Mouse (Mus musculus) frontal cortex, postnatal 14 days (tissue): ENCODE results near the gene Gm10643.

Experiments used
- DNase-seq, 2 experiments: peaks; one replicate each; pipeline ENCODE4 v3.0.0; 2022; ENCODE audit warnings: low spot score in 2 of 2

Gene Gm10643

DNA sequence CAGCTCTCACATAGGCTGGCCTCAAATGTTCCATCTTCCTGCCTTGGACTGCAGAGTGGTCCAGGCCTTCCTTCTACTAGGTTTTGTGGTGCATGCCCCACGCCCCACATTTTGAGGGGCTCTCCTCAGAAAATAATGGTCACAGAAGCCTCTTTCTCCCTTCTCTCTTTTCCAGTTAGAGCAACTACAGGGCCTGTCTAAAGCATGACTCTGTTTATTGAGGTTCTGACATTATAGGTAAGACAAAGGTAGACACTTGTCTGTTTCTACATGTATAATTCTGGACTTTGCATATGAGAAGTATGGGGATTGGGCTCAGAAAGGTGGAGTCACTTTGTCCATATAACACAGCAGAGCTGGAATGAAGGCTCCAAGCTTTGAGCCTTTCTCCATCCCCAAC lies at the start of gene Gm10643:
Gm10643 (minus strand) TSS at position 101 of the 400 bp plus-strand sequence.
- no peak for DNase-seq

DNA sequence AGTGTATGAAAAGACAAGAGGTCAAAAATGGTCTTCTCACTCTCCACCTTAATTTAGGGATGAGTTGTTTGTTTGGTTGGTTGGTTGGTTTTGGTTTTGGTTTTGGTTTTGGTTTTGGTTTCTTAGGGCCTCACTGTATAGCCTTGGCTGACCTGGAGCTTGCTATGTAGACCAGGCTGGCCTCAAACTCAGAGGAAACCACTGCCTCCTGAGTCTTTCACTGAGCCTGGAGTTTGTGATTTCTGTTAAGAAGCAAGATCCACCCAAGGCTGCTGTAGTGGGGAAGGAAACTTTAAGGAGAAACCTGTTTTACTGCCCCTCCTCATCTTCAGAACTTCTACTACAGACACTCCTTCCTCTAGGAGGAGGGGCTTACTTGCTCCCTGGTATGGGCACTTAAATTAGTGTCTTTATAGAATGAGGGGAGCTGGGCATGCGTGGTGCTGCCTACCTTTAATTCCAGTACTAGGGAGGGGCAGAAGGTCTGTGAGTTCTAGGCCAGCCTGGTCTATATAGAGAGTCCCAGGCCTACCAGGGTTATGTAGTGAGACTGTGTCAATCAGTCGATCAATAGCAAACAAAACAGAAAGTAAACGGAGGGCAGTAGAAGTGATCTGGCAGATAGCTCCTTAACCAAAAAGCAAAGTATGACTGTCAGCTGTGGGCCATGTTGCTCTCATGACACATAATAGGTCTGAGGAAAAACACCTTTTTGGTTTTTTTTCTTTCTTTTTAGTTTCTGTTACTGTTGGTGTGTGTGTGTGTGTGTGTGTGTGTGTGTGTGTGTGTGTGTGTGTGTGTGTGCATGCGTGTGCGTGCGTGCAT lies 41.5 kb upstream of the Gm10643 start:
- DNase-seq: no peak

DNA sequence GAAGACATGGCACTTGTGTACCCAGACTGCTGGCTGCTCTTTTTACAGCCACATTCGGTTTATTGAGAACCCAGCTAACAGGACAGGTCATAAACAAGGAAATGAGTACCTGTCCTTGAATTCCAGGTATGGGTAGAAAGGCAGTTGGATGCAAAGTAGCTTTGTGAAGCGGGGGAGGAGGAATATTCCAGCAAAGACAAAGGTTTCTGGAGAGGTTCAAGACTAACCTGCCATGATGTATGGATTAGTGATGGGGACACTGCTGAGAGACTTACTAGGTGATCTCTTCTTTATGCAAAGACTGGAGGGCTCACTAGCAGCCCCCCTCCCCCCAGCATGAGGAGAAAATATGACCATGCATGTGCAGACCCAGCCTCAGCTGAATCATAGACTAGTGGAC lies 40.7 kb upstream of the Gm10643 start:
- DNase-seq: no peak

- DNase-seq: peak; percentile 97
Measured at GRCm38 (mm10) chr8:84104697-84105609, 40.0 kb upstream of the Gm10643 start, which contains the start of gene Dcaf15. Dcaf15 (minus strand) TSS chr8:84104768.

GRCm38 (mm10) chr8:84104221-84104620 lies 39.3 kb upstream of the Gm10643 start:
- peak in 1 of 2 experiments; percentile 47 for DNase-seq

- no peak for DNase-seq
Measured at GRCm38 (mm10) chr8:84103601-84104000, 38.7 kb upstream of the Gm10643 start.

DNA sequence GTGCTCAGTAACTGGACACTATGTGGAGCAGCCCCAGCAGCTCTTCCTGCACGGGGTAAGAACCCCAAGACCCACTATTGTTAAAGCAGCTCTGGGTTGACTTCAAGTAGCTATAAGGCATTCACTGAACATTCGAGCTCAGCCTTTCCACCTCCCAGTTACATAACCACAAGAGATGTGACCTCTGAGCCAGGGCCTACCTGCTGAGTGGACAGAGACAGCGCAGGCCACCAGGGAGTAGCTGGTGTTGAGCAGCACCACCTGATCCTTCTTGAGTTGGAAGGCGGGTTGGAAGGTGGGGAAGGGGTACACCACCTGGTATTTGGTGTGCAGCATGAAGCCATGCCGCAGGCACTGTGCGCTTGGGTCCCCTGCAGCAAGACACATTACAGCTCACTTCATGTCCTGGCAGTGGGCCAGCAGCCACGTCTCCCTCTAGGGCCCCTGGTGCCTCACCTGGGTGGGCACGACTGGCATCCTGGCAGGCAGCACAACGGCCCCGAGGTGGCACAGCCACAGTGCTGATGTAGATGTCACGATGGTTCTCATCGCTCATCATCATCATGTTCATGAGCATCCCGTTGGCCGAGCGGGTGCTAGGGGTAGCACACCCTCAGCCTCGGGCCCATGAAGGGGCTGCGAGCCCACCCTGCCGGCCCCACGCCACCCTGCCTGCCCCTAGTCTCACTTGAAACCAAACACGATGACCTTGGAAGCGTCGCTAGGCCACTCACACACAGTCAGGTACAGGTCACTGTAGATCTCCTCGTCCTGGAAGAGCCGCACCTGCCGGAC lies 36.7 kb upstream of the Gm10643 start:
- DNase-seq: no peak

DNA sequence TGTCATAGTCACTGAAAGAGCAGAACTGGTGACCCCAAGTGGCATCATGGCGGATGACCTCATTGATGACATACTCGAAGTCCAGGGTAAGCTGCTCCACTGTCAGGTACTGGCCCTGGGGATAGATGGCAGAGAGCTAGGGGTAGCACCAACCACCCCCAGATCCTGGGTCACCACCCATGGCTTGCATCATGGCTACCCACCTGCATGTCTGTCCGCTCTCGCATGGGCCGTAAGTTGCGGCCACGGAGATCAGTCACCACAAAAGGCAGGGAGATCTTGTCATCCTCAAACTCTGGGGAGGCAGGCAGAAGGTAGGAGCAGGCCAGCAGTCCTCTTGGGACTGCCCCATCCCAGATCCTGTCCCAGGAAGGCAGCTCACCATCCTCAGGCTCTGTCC lies 33.4 kb upstream of the Gm10643 start:
- DNase-seq: no peak

GRCm38 (mm10) chr8:84096061-84096460 lies 31.1 kb upstream of the Gm10643 start:
- no peak for DNase-seq

DNA sequence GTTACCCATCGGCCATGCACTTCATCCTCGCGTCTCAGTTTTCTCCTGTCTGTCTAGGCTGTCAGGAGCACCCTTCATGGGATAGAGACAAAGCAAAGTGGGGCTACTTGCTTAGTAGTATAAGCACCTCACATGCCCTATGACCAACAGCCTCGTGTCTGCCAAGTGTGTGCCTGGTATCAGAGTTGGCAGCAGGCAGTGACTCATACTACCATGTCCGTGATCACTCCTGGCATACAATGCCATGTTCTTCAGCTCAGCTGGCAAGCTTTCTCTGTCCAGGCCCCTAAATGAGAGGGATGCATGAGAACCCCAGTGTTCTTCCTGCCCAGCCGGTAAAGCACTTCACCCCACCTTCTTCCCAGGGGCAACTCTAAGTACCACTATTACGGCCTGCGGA lies 25.6 kb upstream of the Gm10643 start:
- DNase-seq: no peak

- no peak for DNase-seq
Measured at GRCm38 (mm10) chr8:84089277-84089676, 24.3 kb upstream of the Gm10643 start.

GRCm38 (mm10) chr8:84087821-84088220 lies 22.9 kb upstream of the Gm10643 start:
- DNase-seq: no peak

GRCm38 (mm10) chr8:84087156-84087555 lies 22.2 kb upstream of the Gm10643 start:
- DNase-seq: no peak

GRCm38 (mm10) chr8:84084341-84085115 lies 19.6 kb upstream of the Gm10643 start:
- DNase-seq: no peak

DNA sequence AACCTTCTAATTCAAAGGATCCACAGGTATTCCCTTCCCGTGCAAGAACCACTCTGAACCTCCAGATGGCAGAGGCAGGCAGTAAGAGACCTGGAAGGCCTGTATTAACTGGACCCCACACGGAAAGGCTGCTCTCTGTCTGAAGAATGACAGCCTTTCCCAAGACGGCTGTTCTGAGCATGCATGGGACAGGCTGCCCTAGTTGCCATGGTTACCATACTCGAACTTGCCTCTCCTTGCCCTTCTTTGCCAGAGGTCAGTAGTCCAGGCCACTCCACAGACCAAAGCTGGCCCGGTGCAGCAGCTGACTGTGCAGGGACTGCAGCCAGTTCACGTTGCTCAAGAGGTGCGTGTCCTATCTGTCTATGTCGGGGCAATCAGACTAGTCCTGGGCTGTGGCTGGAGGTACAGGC lies 18.9 kb upstream of the Gm10643 start:
- no peak for DNase-seq

GRCm38 (mm10) chr8:84079206-84079605 lies 14.3 kb upstream of the Gm10643 start:
- no peak for DNase-seq

GRCm38 (mm10) chr8:84076849-84077248 lies 11.9 kb upstream of the Gm10643 start:
- no peak for DNase-seq

- DNase-seq: no peak
Measured at GRCm38 (mm10) chr8:84076412-84076811, 11.5 kb upstream of the Gm10643 start.

DNA sequence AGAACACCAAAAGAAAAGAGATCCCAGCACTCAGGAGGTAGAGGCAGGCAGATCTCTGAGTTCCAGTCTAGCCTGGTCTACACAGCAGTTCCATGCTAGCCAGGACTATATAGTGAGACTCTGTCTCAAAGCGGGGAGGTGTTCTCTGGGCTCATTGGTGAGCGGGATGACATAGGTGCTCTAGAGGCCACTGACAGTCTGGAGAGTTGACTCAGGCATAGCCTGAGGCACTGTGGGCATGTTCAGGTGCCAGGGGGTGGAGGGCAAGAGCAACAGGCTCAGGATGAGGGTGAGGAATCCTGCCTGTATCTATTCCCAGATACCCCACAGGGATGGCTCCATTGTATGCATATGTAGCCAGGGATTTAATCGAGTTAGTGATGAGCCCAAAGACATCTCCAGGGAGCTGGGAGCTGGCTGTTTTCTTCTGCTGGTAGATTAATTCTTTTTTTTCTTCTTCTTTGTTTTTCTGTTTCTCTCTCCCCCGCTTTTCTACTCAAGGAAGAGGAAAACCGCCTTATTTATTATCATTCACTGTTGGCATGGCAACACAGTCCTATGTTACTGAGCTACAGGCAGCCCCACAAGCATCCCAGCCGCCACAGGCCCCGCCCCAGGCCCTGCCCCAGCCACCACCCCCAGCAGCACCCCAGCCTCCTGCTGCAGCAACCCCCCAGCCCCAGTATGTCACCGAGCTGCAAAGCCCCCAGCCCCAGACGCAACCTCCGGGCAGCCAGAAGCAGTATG lies 8.5 kb upstream of the Gm10643 start:
- no peak for DNase-seq

DNA sequence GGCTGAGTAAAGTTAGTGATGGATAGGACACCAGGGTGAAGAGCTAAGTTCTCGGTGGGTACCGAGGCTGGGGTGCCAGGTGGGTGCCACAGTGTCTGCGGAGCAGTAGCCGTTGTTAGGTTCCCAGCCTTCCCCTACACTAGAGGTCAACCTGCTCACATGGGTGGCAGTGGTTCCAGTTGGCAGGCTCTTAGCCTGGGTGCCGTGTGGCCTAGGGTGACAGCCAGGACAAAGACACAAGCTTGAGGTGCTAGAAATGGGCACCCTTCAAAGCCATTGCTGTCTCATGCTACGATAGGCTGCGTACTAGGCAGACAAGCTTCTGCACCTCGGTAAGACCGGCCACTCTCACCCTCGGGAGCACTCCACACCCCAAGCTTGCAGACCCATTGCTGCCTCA lies 7.4 kb upstream of the Gm10643 start:
- no peak for DNase-seq
